Mouse (Mus musculus): ENCODE measurements around the gene Cpm. TPM values are rescaled to one million over a fixed set of nuclear protein-coding genes. Genes with fewer than 3 reads are reported as not detected.

The Cpm gene
- polyA plus RNA-seq, 1 experiment from 2014 or later = 69.8 TPM

DNA sequence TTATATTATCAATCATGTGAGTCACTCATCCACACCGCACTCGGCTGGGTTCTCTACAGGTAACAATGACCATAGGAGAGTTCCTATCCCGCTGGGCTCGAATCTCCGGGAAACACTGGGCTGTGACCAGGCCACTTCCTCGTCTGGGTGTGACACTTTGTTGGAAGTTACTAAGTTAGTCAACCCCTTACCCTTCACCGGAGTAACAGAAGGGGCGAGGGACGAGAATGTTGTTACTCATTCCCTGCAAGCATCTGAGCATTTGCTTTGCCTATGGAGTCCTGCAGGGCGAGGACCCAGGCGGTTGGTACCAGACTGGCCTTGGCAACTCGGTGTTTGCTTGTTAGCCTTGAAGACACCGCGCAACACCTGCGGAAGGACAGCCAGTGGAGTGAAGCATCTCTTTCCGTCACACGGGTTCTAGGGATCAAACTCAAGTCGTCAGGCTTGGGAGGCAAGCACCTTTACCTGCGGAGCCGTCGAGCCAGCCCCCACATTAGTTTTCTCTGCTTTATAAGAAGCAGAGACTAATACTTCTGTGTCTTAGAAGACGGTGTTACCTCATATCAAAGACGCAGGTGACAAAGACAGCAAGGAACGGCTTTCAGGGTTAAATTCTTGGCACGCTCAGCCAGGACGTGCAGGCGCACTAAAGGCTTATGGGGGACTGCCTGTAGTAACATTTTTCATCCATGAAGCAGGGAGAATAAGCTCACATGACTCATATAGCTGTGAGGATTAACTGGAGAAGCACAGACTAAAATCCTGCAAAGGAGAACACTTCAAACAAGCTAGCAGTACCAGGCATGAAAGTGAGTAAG, 10.0 kb upstream of the Cpm start:
- H3K4me3 ChIP-seq = no peak overlapping the region
- H3K27ac ChIP-seq = peak overlapping the region; percentile 38; the same call in 1 of the 2 replicates
- H3K27me3 ChIP-seq = no peaks in the 10 kb centered on the region
- ATAC-seq (ENCODE audit: insufficient number of reproducible peaks, low FRiP score, low TSS enrichment, low read depth) = no peak
- no peaks in the 10 kb centered on the region for H3K36me3 ChIP-seq
- no peaks in the 10 kb centered on the region for H3K4me1 ChIP-seq
- no peaks in the 10 kb centered on the region for H3K9me3 ChIP-seq
- 77% methylated on average over 27 of the region's 27 CpGs for WGBS
- no peak overlapping the region for H3K9ac ChIP-seq
- H3K4me2 ChIP-seq = no peak overlapping the region

DNA sequence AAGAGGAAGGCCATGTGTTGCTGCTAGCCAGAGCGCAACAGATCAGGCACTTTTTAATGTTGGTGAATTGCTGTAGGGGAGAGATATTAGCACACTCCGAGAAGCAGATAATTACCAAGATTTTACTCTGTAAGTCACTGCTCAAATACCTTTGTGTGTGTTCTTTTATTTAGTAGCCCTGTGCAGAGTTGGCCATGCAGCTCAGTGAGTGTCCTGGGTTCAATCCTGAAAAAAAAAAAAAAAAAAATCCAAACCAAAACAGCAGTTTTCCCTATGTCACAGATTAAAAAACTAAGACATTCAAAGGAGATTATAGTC, 9.5 kb upstream of the Cpm start:
- H3K4me1 ChIP-seq = no peaks in the 10 kb centered on the region
- H3K4me2 ChIP-seq = no peak overlapping the region
- H3K27me3 ChIP-seq = no peaks in the 10 kb centered on the region
- H3K9ac ChIP-seq = no peak overlapping the region
- peak overlapping the region; percentile 38; the same call in 1 of the 2 replicates for H3K27ac ChIP-seq
- no peaks in the 10 kb centered on the region for H3K36me3 ChIP-seq
- H3K9me3 ChIP-seq = no peaks in the 10 kb centered on the region
- no peak overlapping the region for H3K4me3 ChIP-seq
- no peak for ATAC-seq (ENCODE audit: insufficient number of reproducible peaks, low FRiP score, low TSS enrichment, low read depth)
- 73% methylated on average over 2 of the region's 2 CpGs for WGBS

DNA sequence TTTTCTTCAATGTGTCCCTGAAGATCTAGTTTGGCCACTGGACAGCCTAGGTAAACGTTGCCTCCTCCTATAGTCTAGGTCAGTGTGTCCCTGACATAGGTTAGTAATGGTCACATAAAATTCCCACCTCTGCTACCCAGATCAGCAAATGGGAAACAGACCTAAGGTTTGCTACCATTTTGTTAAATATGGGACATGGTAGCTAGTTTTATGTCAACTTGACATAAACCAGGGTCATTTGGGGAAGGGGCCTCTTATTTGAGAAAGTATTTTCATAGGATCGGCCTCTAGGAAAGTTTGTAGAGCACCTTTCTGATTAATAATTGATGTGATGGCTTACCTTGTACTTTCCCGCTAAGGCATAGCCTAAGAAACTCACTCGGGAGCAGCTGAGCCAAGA, 8.8 kb upstream of the Cpm start:
- Histone ChIP-seq H3K9ac (no peak overlapping the region), H3K4me1 (no peaks in the 10 kb centered on the region), H3K27ac (no peak overlapping the region), H3K4me3 (no peak overlapping the region), H3K36me3 (no peaks in the 10 kb centered on the region), H3K27me3 (no peaks in the 10 kb centered on the region), H3K9me3 (no peaks in the 10 kb centered on the region), H3K4me2 (no peak overlapping the region)
- 78% methylated on average over 4 of the region's 4 CpGs for WGBS
- no peak for ATAC-seq (ENCODE audit: insufficient number of reproducible peaks, low FRiP score, low TSS enrichment, low read depth)

DNA sequence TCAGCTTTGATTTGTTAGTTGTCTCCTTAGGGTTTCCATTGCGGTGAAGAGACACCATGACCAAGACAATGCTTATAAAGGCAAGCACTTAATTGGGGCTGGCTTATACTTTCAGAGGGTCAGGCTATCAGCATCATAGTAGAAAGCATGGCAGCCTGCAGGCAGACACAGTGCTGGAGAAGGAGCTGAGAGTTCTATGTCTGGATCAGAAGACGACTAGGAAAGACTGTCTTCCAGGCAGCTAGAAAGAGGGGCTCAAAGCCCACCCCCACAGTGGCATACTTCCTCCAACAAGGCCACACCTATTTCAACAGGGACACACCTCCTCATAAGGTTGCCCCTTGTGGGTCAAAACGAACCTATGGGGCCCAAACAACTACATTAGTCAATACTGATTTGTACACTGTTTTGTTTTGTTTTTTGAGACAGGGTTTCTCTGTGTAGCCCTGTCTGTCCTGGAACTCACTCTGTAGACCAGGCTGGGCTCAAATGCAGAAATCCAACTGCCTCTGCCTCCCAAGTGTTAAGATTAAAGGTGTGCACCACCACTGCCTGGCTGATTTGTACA, 8.3 kb upstream of the Cpm start:
- Histone ChIP-seq H3K27me3 (no peaks in the 10 kb centered on the region), H3K4me2 (no peak overlapping the region), H3K9ac (no peak overlapping the region), H3K36me3 (no peaks in the 10 kb centered on the region), H3K4me3 (no peak overlapping the region), H3K27ac (no peak overlapping the region), H3K4me1 (no peaks in the 10 kb centered on the region), H3K9me3 (no peaks in the 10 kb centered on the region)
- 68% methylated on average over 3 of the region's 3 CpGs for WGBS
- ATAC-seq (ENCODE audit: insufficient number of reproducible peaks, low FRiP score, low TSS enrichment, low read depth) = no peak

DNA sequence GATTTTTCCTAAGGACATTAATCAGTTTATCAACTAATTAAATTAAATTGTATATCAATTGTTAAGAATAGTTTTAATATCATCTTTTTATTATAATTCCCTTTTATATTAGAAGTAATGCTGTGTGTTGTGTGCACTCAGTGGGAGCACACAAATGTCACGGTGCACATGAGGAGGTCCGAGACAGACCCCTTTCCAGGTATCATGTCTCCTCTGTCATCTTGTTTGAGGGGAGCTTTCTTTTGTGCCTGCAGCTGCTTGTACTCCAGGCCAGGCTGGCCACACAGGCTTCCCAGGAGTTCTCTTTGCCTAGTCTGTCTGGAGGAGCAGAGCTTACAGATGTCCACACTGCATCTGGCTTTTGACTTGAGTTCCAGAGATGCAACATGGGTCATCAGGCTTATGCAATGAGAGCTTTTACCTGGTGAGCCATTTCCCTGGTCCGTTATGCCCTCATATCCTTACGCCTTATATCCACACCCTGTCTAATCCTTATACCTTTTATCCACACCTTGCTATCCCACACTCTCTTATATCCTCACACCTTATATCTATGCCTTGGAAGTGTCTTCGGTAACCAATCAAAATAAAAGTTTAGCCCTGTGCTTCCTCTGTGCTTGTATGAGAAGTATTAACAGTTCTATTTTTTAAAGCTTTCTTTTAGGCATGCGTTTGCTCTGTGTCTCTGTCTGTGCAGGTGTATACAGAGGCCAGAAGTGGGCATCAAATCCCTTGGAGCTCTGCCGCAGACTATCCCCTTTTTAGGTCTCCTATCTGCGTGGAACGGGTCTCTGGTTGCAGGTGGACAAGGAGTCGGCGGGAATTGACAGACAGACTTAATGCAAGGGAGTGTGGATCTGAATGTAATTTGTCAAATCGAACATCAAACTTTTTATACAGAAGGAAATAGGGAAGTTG, 7.4 kb upstream of the Cpm start:
- Histone ChIP-seq H3K9ac (no peak overlapping the region), H3K27me3 (no peaks in the 10 kb centered on the region; the same call in 1 of the 2 replicates), H3K4me3 (no peak overlapping the region), H3K27ac (no peak overlapping the region), H3K36me3 (no peaks in the 10 kb centered on the region), H3K9me3 (no peaks in the 10 kb centered on the region), H3K4me2 (no peak overlapping the region), H3K4me1 (no peaks in the 10 kb centered on the region)
- ATAC-seq (ENCODE audit: insufficient number of reproducible peaks, low FRiP score, low TSS enrichment, low read depth) = no peak
- 89% methylated on average over 12 of the region's 12 CpGs for WGBS

DNA sequence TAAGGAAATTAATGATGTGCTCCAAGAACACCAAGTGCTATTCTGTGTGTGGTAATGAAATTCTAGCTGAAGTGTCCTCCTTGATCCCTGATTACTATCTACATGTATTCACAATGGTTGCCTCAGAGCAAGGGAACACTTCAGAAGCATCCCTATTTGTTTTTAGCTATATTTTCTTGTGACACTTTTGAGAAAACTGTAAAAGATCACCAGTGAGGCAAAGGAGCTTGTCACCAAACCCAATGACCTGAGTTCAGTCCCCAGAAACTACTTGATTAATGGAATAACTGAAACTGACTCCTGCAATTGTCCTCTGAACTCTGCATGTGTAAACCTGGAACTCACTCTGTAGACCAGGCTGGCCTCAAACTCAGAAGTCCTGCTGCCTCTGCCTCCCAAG, 5.9 kb upstream of the Cpm start:
- Histone ChIP-seq H3K9ac (no peak overlapping the region), H3K4me2 (no peak overlapping the region), H3K4me1 (peaks cover under 1% of the 10 kb centered on the region; the same call in 1 of the 2 replicates), H3K9me3 (no peaks in the 10 kb centered on the region), H3K27me3 (peaks cover 13% of the 10 kb centered on the region), H3K27ac (no peak overlapping the region), H3K36me3 (no peaks in the 10 kb centered on the region), H3K4me3 (no peak overlapping the region)
- ATAC-seq (ENCODE audit: insufficient number of reproducible peaks, low FRiP score, low TSS enrichment, low read depth) = no peak

DNA sequence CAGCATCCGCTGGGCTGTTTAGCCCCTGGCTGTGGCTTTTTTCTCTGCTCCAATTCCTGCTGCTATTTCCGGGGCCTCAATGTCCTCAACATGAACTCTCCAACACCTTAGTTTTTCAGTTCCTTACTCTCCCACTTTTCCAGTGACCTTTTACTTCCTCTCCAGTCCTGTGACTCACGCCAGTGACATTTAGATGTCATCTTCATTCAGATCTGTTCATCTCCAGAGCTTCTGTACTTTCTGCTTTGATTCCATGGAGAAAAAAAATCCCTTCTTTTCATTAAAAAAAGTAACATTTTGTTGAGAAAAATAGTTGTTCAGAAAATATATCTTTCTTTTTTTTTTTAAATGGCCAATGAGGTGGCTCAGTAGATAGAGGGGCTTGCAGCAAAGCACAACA, 5.1 kb upstream of the Cpm start:
- H3K36me3 ChIP-seq = no peaks in the 10 kb centered on the region
- no peak overlapping the region for H3K4me3 ChIP-seq
- peaks cover 21% of the 10 kb centered on the region for H3K27me3 ChIP-seq
- WGBS = 57% methylated on average over 3 of the region's 3 CpGs
- H3K9ac ChIP-seq = no peak overlapping the region
- H3K27ac ChIP-seq = no peak overlapping the region
- H3K4me1 ChIP-seq = peaks cover 9% of the 10 kb centered on the region
- H3K9me3 ChIP-seq = no peaks in the 10 kb centered on the region
- no peak for ATAC-seq (ENCODE audit: insufficient number of reproducible peaks, low FRiP score, low TSS enrichment, low read depth)
- no peak overlapping the region for H3K4me2 ChIP-seq

DNA sequence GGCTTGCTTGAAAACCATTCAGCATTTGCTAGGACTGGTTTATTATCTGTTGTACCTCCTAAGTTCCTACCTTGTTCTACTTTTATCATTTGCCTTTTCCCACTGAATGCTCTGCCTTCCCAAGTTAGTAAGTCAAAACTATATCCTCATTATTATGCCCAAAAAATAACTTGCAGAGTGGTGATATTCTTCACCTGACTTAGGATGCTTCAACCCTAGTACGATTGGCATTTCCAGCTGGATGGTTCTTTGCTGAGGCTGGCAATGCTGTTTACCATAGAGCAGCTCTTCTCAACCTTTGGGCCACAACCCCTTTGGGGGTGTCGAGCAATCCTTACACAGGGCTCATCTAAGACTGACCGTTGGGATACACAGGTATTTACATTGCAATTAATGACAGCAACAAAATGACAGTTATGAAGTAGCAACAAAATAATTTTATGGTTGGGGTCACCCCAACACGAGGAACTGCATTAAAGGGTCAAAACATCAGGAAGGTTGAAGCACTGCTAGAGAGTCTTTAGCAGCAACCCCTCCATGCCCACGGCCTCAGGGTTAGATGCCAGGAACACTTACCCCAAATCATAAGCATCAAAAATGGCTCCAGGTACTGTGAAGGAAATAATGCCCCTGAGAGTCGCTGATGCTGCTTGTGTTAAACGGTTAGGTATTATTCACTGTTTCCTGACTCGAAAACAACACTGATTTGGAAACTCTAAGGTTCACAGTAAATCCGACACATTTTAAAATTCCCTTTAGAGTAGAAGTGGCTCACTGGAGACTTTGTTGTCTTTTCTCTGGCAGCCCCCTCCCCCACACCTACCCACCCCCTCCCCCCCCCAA, 4.4 kb upstream of the Cpm start:
- ATAC-seq (ENCODE audit: insufficient number of reproducible peaks, low FRiP score, low TSS enrichment, low read depth) = no peak
- Histone ChIP-seq H3K36me3 (no peaks in the 10 kb centered on the region), H3K4me3 (no peak overlapping the region), H3K9me3 (no peaks in the 10 kb centered on the region), H3K27me3 (peaks cover 28% of the 10 kb centered on the region), H3K4me2 (no peak overlapping the region), H3K9ac (no peak overlapping the region), H3K4me1 (peaks cover 11% of the 10 kb centered on the region), H3K27ac (no peak overlapping the region)
- WGBS = 59% methylated on average over 9 of the region's 9 CpGs

DNA sequence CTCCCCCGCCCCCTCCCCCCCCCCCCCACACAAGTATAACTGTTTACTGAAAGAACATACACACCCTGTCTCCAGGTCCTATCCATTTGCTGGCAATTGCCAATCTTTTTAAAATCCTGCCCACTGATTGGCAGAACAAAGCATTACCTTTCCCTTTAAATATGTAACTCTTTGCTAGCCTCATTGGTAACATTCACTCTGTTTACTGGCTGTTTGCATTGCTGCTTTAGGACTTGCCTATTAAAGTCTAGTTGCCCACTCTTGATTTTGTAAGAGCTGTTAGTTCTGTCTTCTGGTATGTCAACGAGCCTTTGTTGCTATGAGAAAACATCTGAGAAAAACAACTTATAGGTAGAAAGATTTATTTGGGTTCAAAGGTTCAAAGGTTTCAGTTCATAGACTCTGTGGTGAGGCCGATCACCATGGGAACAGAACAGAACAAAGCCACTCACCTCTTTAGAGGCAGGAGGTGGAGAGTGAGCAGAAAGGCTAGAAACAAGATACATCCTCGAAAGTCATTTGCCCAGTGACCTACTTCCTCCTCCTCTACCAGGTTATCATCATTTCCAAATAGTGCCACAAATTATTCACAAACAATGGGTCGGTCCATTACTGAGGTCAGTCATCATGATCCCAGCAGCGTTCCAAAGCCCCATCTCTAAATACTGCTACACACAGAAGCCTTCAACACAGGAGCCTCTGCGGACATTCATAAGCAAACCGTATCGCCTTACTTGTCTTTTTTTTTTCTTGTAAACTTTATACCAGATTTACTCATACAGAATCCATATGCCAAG, 3.6 kb upstream of the Cpm start:
- peaks cover 11% of the 10 kb centered on the region for H3K4me1 ChIP-seq
- H3K9ac ChIP-seq = no peak overlapping the region
- 63% methylated on average over 8 of the region's 9 CpGs for WGBS
- no peak overlapping the region for H3K27ac ChIP-seq
- peaks cover 34% of the 10 kb centered on the region for H3K27me3 ChIP-seq
- no peaks in the 10 kb centered on the region for H3K36me3 ChIP-seq
- H3K4me2 ChIP-seq = no peak overlapping the region
- H3K4me3 ChIP-seq = no peak overlapping the region
- H3K9me3 ChIP-seq = no peaks in the 10 kb centered on the region
- ATAC-seq (ENCODE audit: insufficient number of reproducible peaks, low FRiP score, low TSS enrichment, low read depth) = no peak

DNA sequence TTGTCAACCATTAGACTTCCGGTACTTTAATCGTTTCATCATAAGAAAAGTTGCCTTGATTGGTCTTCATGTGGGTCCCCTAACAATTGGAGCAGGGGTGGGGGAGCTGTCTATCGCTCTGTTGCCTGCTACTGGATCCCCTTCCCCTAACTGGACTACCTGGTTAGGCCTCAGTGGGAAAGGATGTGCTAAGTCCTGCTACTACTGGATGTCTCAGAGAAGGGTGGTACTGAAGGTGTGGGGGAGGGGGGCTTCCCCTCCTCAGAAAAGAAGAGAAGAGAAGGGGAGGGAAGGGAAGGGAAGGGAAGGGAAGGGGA, 3.0 kb upstream of the Cpm start:
- no peak overlapping the region for H3K9ac ChIP-seq
- no peak overlapping the region for H3K4me3 ChIP-seq
- H3K4me2 ChIP-seq = no peak overlapping the region
- H3K4me1 ChIP-seq = peaks cover 11% of the 10 kb centered on the region
- ATAC-seq (ENCODE audit: insufficient number of reproducible peaks, low FRiP score, low TSS enrichment, low read depth) = no peak
- no peaks in the 10 kb centered on the region for H3K36me3 ChIP-seq
- H3K9me3 ChIP-seq = no peaks in the 10 kb centered on the region
- H3K27me3 ChIP-seq = peaks cover 34% of the 10 kb centered on the region
- H3K27ac ChIP-seq = no peak overlapping the region
- WGBS = 84% methylated on average over 3 of the region's 3 CpGs
